Mouse (Mus musculus) cortical plate, adult 2 months (tissue): ENCODE measurements around the gene Rapgef5. TPM values are rescaled to one million over a fixed set of nuclear protein-coding genes. Genes with fewer than 3 reads are reported as not detected.

Experiments
- H3K27ac ChIP-seq: fragments of 200-500 bp; 2 replicates; pipeline ENCODE4 v1.5.1; 2012; ENCODE audit warnings: low read length, control low read depth, inconsistent platforms; ENCODE audit not compliant: insufficient read depth
- H3K4me1 ChIP-seq: fragments of 200-500 bp; 2 replicates; pipeline ENCODE4 v1.6.1; 2011; ENCODE audit warnings: low read length; ENCODE audit not compliant: control insufficient read depth, insufficient read depth
- H3K4me3 ChIP-seq: fragments of 200-500 bp; 2 replicates; pipeline ENCODE4 v1.5.1; 2011; ENCODE audit warnings: mild to moderate bottlenecking, low read length, control low read depth; ENCODE audit not compliant: insufficient read depth
- CTCF ChIP-seq: fragments of 200-500 bp; IDR thresholded peaks from 2 replicates; pipeline ENCODE4 v1.5.1; 2011; ENCODE audit warnings: mild to moderate bottlenecking, control low read depth, low read length; ENCODE audit not compliant: insufficient read depth; ENCODE audit errors: extremely low read depth
- POLR2A ChIP-seq: fragments of 200-500 bp; IDR thresholded peaks from 2 replicates; pipeline ENCODE4 v1.6.1; 2011; ENCODE audit warnings: mild to moderate bottlenecking, low read length, control low read depth; ENCODE audit not compliant: insufficient read depth; ENCODE audit errors: extremely low read depth
- polyA plus RNA-seq: library from polyadenylated mRNA; depleted of rRNA; stranded (reverse); fragments of >200 nt; gene quantifications from 2 replicates; pipeline ENCODE4 v1.2.3, GENCODE M21; 2012

Rapgef5 gene
- polyA plus RNA-seq, 1 experiment = 61.7 TPM

DNA sequence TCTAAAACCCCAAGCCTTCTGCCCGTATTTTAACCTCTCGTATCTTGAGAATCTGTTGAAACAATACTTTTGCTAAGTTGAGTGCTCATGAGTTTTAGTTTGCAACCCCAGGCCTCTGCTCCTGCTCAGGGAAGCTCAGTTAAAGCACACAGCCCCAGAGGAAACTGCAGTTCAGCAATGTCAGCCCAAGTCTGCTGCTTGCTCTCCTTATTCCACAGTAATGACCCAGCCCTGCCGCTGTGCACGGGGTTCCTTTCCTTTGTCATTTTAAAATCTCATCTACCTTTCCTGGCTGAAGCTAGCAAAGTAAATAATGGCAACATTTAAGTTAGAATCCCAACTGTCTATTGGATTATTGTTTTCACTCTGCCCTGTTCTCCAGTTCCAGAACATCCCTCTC lies 144.1 kb downstream of the Rapgef5 start:
- Histone ChIP-seq H3K27ac (no peak overlapping the region), H3K4me3 (no peak overlapping the region), H3K4me1 (peaks cover 5% of the 10 kb centered on the region)
- TF ChIP-seq CTCF (no peak), POLR2A (no peak)

DNA sequence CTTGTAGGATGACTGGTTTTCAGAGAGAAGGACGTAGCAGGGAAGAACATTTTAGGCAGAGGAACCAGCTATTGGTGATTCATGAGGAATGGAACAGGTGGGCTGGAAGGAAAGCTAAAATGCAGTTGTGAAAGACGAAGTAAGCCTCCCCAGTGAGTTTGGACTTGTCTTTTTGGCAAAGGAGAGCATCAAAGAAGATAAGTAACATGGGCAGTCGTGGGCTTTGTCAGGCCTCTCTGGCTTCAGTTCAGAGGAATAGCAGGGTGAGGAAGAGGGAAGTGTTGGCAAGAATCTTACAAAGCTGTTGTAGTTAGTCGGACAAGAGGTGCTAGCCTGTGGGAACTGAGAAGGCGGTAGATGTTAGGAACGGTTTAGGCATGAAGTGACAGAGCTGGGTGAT lies 145.6 kb downstream of the Rapgef5 start:
- Histone ChIP-seq H3K4me1 (peaks cover 10% of the 10 kb centered on the region), H3K27ac (peak overlapping the region; percentile 66; the same call in 1 of the 2 replicates), H3K4me3 (no peak overlapping the region)
- TF ChIP-seq POLR2A (no peak), CTCF (no peak)

DNA sequence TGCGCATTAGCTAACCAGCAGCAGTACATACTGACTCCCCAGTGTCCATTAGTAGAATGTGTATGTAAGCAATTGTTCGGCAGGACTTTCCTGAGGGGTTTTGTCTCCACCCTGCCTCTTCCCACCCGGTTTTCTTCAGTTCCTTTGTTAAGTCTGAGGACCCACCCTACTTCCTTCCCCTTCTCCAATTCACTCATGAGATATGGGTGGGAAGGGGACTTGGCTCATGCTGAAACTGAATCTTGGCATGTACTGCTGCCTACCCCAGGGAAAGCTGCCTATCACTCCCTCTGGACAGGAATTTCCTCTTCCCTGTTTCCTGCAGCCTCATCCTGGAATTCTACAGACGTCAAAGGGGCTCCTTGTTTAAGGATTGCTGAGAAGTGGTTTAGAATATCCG lies 147.4 kb downstream of the Rapgef5 start:
- Histone ChIP-seq H3K4me1 (peaks cover 12% of the 10 kb centered on the region), H3K27ac (no peak overlapping the region), H3K4me3 (no peak overlapping the region)
- TF ChIP-seq CTCF (no peak), POLR2A (no peak)

DNA sequence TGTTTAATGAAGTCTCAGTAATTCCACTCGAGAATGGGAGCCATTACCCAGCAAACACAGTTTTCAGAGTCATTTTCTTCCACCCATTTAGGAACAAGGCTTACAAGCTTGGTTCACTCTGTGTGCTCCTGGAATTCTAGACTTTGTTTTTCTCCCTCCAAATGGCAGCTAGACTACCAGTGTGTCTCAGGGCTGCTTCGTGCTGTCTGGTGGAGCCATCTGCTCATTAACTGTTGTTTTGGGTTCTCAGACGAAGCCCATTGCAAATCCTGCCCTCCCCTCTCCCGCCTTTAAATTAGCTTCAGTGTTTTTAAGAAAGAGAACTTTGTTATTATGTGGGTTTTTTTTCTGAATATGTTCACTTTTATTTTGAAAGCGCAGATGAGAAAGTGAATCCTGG lies 148.4 kb downstream of the Rapgef5 start:
- TF ChIP-seq CTCF (no peak), POLR2A (no peak)
- Histone ChIP-seq H3K27ac (no peak overlapping the region), H3K4me1 (peaks cover 16% of the 10 kb centered on the region), H3K4me3 (no peak overlapping the region)

DNA sequence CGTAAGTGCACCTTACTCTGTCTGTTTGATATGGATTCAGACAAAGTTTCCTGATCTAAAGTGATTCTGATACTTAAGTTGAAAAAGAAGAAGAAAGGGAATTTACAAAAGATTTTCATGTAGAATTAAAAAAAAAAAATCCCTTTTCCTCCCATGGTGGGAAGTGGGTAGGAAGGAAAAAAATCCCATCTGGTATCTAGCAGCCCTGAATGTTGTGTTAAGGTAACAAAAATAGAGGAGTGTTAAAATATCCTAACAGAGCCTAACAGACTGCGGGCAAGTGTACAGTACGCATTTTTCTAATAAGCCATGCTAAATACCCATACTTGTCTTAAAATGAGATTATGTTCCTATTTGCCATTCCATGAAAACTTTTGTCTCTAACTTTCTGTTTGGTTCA lies 150.1 kb downstream of the Rapgef5 start:
- TF ChIP-seq POLR2A (no peak), CTCF (no peak)
- peaks cover 16% of the 10 kb centered on the region for H3K4me1 ChIP-seq
- no peak overlapping the region for H3K4me3 ChIP-seq
- no peak overlapping the region for H3K27ac ChIP-seq

DNA sequence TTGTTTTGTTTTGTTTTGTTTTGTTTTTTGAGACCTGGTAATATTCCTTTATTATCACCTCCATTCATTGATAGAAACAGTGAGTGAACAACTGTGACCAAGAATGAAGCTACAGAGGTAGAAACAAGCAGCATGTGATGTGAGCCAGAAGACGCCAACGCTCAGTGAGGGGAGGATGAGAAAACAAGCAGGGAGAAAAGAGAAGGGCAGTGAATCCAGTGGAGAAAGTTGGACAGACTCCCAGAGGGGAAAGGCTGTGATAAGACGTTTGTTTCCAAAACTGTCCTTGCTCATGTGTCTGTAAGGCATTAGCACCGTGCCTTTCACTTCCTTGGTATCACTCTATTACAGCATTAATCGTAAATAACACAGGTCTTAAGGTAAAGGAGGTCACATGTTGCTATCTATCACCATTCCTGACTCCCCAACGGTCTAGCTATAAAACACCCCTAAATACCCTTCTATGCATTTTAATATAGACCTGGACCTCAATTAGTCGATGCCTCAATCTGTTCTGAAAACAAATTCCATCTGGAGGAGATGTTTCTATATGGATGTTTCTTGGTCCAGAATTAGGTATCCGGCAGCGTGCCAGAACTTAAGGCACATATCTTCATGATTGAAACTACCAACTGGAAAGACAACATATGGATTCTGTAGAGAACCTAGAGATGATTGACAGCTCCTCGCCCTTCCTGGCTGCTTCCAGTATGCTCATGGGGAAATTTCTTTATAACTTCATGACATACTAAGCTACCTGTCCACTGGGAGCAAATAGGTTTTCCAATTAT lies 153.5 kb downstream of the Rapgef5 start:
- no peak overlapping the region for H3K4me3 ChIP-seq
- peaks cover 11% of the 10 kb centered on the region for H3K4me1 ChIP-seq
- TF ChIP-seq CTCF (no peak), POLR2A (no peak)
- H3K27ac ChIP-seq = no peak overlapping the region

DNA sequence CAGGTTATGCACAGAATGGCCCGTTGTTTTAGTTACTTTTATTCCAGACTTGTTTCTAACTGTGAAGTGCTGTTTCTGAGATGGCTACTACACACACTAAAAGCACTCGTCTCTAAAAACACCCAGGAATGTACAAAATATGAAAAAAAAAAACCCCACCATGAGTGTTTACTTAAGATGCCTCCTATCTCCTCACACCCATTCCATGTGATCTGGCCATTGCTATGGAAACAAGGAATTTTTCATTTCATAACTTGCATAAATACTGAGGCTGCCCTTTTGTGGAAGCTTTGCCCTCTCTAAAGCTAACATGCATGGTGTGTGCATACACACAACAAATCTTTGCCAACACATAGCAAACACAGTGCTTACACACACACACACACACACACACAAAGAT lies 156.9 kb downstream of the Rapgef5 start:
- Histone ChIP-seq H3K4me1 (peaks cover 4% of the 10 kb centered on the region; the same call in 1 of the 2 replicates), H3K4me3 (no peak overlapping the region), H3K27ac (no peak overlapping the region)
- TF ChIP-seq POLR2A (no peak), CTCF (no peak)

DNA sequence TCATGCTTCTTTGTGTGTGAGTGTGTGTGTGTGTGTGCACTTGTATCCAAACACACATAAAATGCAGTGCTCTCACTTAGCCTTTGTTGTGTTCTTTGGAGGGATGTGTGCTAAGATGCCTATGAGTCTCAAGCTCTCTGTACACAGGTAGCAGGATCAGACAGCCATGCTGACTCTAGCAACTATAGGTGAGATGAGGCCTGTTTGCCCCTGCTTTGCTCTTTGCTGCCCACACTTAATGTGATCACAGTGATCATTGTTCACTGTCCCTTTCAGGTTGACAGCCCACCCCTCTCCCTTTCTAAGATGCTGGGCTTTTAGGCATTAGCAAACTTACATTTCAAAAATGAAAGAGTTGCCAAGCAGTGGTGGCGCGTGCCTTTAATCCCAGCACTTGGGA lies 158.2 kb downstream of the Rapgef5 start:
- TF ChIP-seq POLR2A = no peak
- no peak for TF ChIP-seq CTCF
- no peaks in the 10 kb centered on the region; the same call in 1 of the 2 replicates for H3K4me1 ChIP-seq
- no peak overlapping the region for H3K4me3 ChIP-seq
- no peak overlapping the region for H3K27ac ChIP-seq

DNA sequence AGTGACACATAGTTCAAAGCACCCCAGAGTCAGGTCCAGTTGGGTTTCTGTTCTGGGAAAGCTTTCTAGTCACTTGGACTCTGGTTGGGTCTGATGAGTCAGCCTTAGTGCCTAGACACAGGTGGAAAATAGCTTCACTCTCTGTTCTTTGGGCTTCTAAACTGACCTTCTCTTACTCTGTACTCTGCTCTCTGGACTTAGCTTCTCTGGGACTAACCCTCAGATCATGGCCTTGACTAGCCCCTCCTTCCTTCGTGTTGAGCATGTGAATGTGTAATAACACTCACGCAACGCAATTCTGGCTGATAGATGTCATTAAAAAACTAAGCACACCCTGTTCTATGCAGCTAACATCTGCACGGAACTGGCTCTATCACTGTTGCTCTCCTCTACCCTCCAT lies 160.0 kb downstream of the Rapgef5 start:
- no peak overlapping the region for H3K27ac ChIP-seq
- TF ChIP-seq POLR2A = no peak
- no peak for TF ChIP-seq CTCF
- H3K4me3 ChIP-seq = no peak overlapping the region
- H3K4me1 ChIP-seq = peaks cover 2% of the 10 kb centered on the region

DNA sequence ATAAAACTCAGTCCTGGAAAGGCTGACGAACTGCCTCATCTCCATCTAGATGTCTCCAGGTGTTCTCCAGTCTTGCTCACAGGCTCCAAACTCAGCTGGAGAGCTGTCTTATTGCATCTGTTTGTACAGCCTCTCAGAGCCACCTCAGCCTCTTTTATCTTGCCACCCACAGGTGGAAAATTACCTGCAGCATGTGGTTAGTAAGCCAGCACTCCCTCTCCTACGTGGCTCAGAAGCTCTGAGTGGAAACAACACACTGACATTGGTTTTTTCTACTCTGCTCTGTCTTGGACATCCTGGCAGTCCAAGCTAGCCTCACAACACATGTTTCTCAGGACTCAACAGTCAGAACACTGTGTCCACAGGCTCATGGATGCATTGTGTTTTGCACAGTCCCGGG lies 162.6 kb downstream of the Rapgef5 start:
- H3K27ac ChIP-seq = no peak overlapping the region
- no peak overlapping the region for H3K4me3 ChIP-seq
- H3K4me1 ChIP-seq = peaks cover 2% of the 10 kb centered on the region
- TF ChIP-seq POLR2A (no peak), CTCF (no peak)

DNA sequence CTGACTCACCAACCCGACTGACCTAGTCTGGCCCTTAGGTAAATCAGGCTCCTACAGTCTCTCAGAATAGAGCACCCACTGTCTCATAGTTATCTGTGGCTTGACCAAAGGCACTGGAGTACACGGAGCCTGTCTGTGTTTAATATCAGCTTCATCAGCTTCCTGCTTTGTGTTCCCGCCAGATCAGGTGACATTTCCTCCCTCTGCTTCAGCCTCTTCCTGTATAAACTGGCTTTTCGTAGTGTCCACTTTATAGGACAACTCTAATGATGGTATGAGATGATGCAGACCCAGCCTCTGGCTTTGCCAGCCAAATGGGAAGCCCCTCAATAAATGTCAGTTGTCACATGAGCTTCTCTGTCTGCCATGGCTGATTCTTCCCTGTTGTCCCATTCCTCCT lies 163.5 kb downstream of the Rapgef5 start:
- Histone ChIP-seq H3K27ac (no peak overlapping the region), H3K4me3 (no peak overlapping the region), H3K4me1 (peaks cover 2% of the 10 kb centered on the region)
- no peak for TF ChIP-seq CTCF
- no peak for TF ChIP-seq POLR2A

DNA sequence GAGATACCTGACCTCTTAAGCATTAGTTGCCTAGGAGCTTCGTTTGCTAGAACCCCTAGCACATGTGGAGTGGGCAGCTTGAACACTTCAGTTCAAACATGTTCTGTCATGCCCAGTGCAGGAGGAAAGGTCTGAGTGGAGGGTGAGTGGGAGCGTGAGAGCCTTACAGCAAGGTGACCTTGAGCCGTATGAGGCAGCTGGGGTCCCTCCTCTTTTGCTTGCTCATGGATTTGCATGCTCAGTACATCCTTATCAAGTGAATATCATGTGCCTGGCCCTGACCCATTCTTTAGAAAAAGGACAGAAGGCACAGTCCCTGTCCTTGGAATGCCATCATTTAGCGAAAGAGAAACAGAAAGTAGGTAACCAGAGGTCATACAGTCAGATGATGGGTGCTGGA lies 165.0 kb downstream of the Rapgef5 start:
- TF ChIP-seq POLR2A (no peak), CTCF (no peak)
- Histone ChIP-seq H3K27ac (no peak overlapping the region), H3K4me3 (no peak overlapping the region), H3K4me1 (peaks cover 2% of the 10 kb centered on the region)
